Mouse (Mus musculus): ENCODE measurements around the gene Aox3. TPM values are rescaled to one million over a fixed set of nuclear protein-coding genes. Genes with fewer than 3 reads are reported as not detected.

Gene Aox3
- polyA plus RNA-seq (2015; fragmentation: Nextera tagmentation; extraction: Ambion mirVana) = 3.5 and 3.6 TPM in 2 replicates

- peak within 1 kb of the TSS; percentile 33 for H3K4me2 ChIP-seq (replicated peaks; ENCODE audit: low read depth, low read length)
- peak; percentile 79 for ATAC-seq (ENCODE audit: low FRiP score, low TSS enrichment)
- H3K4me3 ChIP-seq (ENCODE audit: low read length) = peak within 1 kb of the TSS; percentile 1; the same call in 1 of the 2 replicates
- WGBS = 12% methylated on average over 11 of the region's 11 CpGs
- no peaks in the 10 kb centered on the region for H3K36me3 ChIP-seq (ENCODE audit: insufficient read depth, low read length)
- H3K4me1 ChIP-seq (ENCODE audit: insufficient read depth, low read length) = peaks cover 10% of the 10 kb centered on the region
- no peaks in the 10 kb centered on the region for H3K27me3 ChIP-seq (ENCODE audit: insufficient read depth, low read length)
- no peaks in the 10 kb centered on the region for H3K9me3 ChIP-seq (ENCODE audit: low read length)
- H3K27ac ChIP-seq (ENCODE audit: low read length) = peak within 1 kb of the TSS; percentile 45
- no peak within 1 kb of the TSS for H3K9ac ChIP-seq (replicated peaks; ENCODE audit: low read length)
Observed at GRCm38 (mm10) chr1:58112880-58113279, at the start of gene Aox3. TSS of gene Aox3 (plus strand) at chr1:58113130.

- ATAC-seq (ENCODE audit: low FRiP score, low TSS enrichment) = no peak
- WGBS = 66% methylated on average over 5 of the region's 5 CpGs
- H3K9me3 ChIP-seq (ENCODE audit: low read length) = no peaks in the 10 kb centered on the region
- H3K4me1 ChIP-seq (ENCODE audit: insufficient read depth, low read length) = no peaks in the 10 kb centered on the region
- H3K27me3 ChIP-seq (ENCODE audit: insufficient read depth, low read length) = no peaks in the 10 kb centered on the region
- no peak overlapping the region for H3K4me3 ChIP-seq (ENCODE audit: low read length)
- no peak overlapping the region for H3K4me2 ChIP-seq (replicated peaks; ENCODE audit: low read depth, low read length)
- no peaks in the 10 kb centered on the region for H3K36me3 ChIP-seq (ENCODE audit: insufficient read depth, low read length)
- H3K9ac ChIP-seq (replicated peaks; ENCODE audit: low read length) = no peak overlapping the region
- H3K27ac ChIP-seq (ENCODE audit: low read length) = no peak overlapping the region
Observed at GRCm38 (mm10) chr1:58065151-58065550, 47.8 kb upstream of the Aox3 start.

GRCm38 (mm10) chr1:58065606-58066005 is 47.3 kb upstream of the Aox3 start:
- WGBS = 50% methylated on average over 3 of the region's 3 CpGs
- Histone ChIP-seq H3K36me3 (ENCODE audit: insufficient read depth, low read length) (no peaks in the 10 kb centered on the region), H3K4me3 (ENCODE audit: low read length) (no peak overlapping the region), H3K27me3 (ENCODE audit: insufficient read depth, low read length) (no peaks in the 10 kb centered on the region), H3K4me2 (replicated peaks; ENCODE audit: low read depth, low read length) (no peak overlapping the region), H3K9ac (replicated peaks; ENCODE audit: low read length) (no peak overlapping the region), H3K9me3 (ENCODE audit: low read length) (no peaks in the 10 kb centered on the region), H3K27ac (ENCODE audit: low read length) (no peak overlapping the region), H3K4me1 (ENCODE audit: insufficient read depth, low read length) (no peaks in the 10 kb centered on the region)
- no peak for ATAC-seq (ENCODE audit: low FRiP score, low TSS enrichment)

- Histone ChIP-seq H3K9ac (replicated peaks; ENCODE audit: low read length) (no peak overlapping the region), H3K27me3 (ENCODE audit: insufficient read depth, low read length) (no peaks in the 10 kb centered on the region), H3K27ac (ENCODE audit: low read length) (no peak overlapping the region), H3K36me3 (ENCODE audit: insufficient read depth, low read length) (no peaks in the 10 kb centered on the region), H3K9me3 (ENCODE audit: low read length) (no peaks in the 10 kb centered on the region), H3K4me2 (replicated peaks; ENCODE audit: low read depth, low read length) (no peak overlapping the region), H3K4me3 (ENCODE audit: low read length) (no peak overlapping the region), H3K4me1 (ENCODE audit: insufficient read depth, low read length) (no peaks in the 10 kb centered on the region)
- no peak for ATAC-seq (ENCODE audit: low FRiP score, low TSS enrichment)
- WGBS = 71% methylated on average over 6 of the region's 6 CpGs
Observed at GRCm38 (mm10) chr1:58069181-58069580, 43.7 kb upstream of the Aox3 start.

DNA sequence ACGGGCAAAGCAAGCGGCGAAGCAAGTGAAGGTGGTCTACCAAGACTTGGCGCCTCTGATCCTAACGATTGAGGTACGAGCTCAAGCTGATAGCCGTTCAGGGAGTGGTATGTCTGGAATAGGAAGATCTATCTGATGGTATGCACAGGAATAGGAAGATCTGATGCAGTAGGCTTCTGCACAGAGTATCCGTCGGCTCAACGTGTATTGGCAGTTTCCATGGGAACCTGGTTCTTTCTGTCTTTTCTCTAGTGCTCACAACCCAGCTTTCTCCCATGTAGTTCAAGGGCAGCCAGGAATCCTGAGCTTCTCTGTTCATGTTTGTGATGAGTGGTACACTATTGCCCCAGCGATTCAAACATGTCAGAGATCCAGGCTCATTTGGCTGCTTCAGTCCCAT is 42.8 kb upstream of the Aox3 start:
- WGBS = 89% methylated on average over 11 of the region's 11 CpGs
- no peak overlapping the region for H3K4me2 ChIP-seq (replicated peaks; ENCODE audit: low read depth, low read length)
- no peaks in the 10 kb centered on the region for H3K9me3 ChIP-seq (ENCODE audit: low read length)
- no peak overlapping the region for H3K9ac ChIP-seq (replicated peaks; ENCODE audit: low read length)
- no peaks in the 10 kb centered on the region for H3K4me1 ChIP-seq (ENCODE audit: insufficient read depth, low read length)
- H3K27ac ChIP-seq (ENCODE audit: low read length) = no peak overlapping the region
- ATAC-seq (ENCODE audit: low FRiP score, low TSS enrichment) = no peak
- H3K27me3 ChIP-seq (ENCODE audit: insufficient read depth, low read length) = no peaks in the 10 kb centered on the region
- H3K36me3 ChIP-seq (ENCODE audit: insufficient read depth, low read length) = no peaks in the 10 kb centered on the region
- H3K4me3 ChIP-seq (ENCODE audit: low read length) = no peak overlapping the region

DNA sequence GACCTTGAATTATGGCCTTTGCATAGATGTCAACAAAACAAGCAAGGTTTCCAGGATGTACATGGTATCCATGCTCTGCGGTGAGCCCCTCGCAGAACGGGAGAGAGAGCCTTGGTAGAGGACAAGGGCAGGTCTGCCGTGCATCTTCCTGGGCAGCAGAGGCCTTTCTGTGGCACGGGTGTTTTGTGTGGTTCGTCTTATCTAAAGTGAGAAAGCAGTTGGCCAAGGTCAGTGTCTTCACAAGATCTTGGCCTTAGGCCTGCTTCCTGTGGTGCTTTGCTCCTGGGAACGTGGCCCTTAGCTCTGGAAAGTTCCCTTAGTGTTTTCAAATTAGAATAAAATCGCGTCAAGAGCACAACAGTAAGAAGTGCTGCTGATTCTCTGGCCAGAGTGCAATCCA is 41.9 kb upstream of the Aox3 start:
- Histone ChIP-seq H3K4me1 (ENCODE audit: insufficient read depth, low read length) (no peaks in the 10 kb centered on the region), H3K4me3 (ENCODE audit: low read length) (no peak overlapping the region), H3K4me2 (replicated peaks; ENCODE audit: low read depth, low read length) (no peak overlapping the region), H3K27ac (ENCODE audit: low read length) (no peak overlapping the region), H3K36me3 (ENCODE audit: insufficient read depth, low read length) (no peaks in the 10 kb centered on the region), H3K9me3 (ENCODE audit: low read length) (no peaks in the 10 kb centered on the region), H3K27me3 (ENCODE audit: insufficient read depth, low read length) (no peaks in the 10 kb centered on the region), H3K9ac (replicated peaks; ENCODE audit: low read length) (no peak overlapping the region)
- ATAC-seq (ENCODE audit: low FRiP score, low TSS enrichment) = no peak
- WGBS = 82% methylated on average over 9 of the region's 9 CpGs

- 85% methylated on average over 1 of the region's 1 CpGs for WGBS
- Histone ChIP-seq H3K4me1 (ENCODE audit: insufficient read depth, low read length) (no peaks in the 10 kb centered on the region), H3K4me3 (ENCODE audit: low read length) (no peak overlapping the region), H3K36me3 (ENCODE audit: insufficient read depth, low read length) (no peaks in the 10 kb centered on the region), H3K27ac (ENCODE audit: low read length) (no peak overlapping the region), H3K27me3 (ENCODE audit: insufficient read depth, low read length) (no peaks in the 10 kb centered on the region), H3K9ac (replicated peaks; ENCODE audit: low read length) (no peak overlapping the region), H3K4me2 (replicated peaks; ENCODE audit: low read depth, low read length) (no peak overlapping the region), H3K9me3 (ENCODE audit: low read length) (no peaks in the 10 kb centered on the region)
- ATAC-seq (ENCODE audit: low FRiP score, low TSS enrichment) = no peak
Observed at GRCm38 (mm10) chr1:58071509-58071908, 41.4 kb upstream of the Aox3 start.

GRCm38 (mm10) chr1:58072416-58072815 is 40.5 kb upstream of the Aox3 start:
- no peak for ATAC-seq (ENCODE audit: low FRiP score, low TSS enrichment)
- 26% methylated on average over 2 of the region's 2 CpGs for WGBS

DNA sequence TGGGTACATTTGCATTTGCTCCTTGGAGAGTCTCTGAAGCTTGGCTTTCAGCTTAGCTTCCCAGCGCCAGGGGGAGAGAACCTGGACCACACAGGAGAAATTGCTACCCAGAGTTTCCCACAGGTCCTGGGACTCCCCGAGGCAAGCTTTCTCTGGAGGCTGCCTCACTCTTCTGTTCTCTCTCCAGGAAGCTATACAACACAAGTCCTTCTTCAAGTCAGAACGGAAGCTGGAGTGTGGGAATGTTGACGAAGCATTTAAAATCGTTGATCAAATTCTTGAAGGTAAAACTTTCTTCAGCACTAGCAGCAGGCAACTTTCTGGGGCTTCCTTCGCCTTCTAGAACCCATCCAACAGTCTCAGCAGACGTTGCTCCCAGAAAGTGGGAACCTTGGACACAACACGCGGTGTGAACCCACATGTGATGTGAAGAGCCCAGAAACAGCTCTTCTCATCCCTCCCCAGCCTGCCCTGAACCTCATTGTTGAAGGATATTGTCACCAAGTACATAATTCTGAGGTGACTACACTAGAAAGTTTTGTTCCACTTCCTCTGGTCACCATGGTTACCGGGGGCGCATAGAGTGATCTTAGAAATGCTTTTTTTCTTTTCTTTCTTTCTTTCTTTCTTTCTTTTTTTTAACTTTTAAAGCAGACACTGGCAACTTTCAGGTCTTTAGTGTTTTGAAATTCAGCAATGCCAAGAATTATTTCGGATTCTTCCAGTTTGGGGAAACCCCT is 39.8 kb upstream of the Aox3 start:
- Histone ChIP-seq H3K27ac (ENCODE audit: low read length) (no peak overlapping the region), H3K4me2 (replicated peaks; ENCODE audit: low read depth, low read length) (no peak overlapping the region), H3K36me3 (ENCODE audit: insufficient read depth, low read length) (no peaks in the 10 kb centered on the region), H3K27me3 (ENCODE audit: insufficient read depth, low read length) (no peaks in the 10 kb centered on the region), H3K4me3 (ENCODE audit: low read length) (no peak overlapping the region), H3K9ac (replicated peaks; ENCODE audit: low read length) (no peak overlapping the region), H3K4me1 (ENCODE audit: insufficient read depth, low read length) (no peaks in the 10 kb centered on the region), H3K9me3 (ENCODE audit: low read length) (no peaks in the 10 kb centered on the region)
- 69% methylated on average over 12 of the region's 12 CpGs for WGBS
- no peak for ATAC-seq (ENCODE audit: low FRiP score, low TSS enrichment)

More at GRCm38 (mm10) chr1:58072416-58072815, 40.5 kb upstream of the Aox3 start:
- no peaks in the 10 kb centered on the region for H3K9me3 ChIP-seq (ENCODE audit: low read length)
- H3K4me1 ChIP-seq (ENCODE audit: insufficient read depth, low read length) = no peaks in the 10 kb centered on the region
- no peak overlapping the region for H3K4me3 ChIP-seq (ENCODE audit: low read length)
- H3K4me2 ChIP-seq (replicated peaks; ENCODE audit: low read depth, low read length) = no peak overlapping the region
- H3K9ac ChIP-seq (replicated peaks; ENCODE audit: low read length) = no peak overlapping the region
- no peaks in the 10 kb centered on the region for H3K27me3 ChIP-seq (ENCODE audit: insufficient read depth, low read length)
- H3K27ac ChIP-seq (ENCODE audit: low read length) = no peak overlapping the region
- no peaks in the 10 kb centered on the region for H3K36me3 ChIP-seq (ENCODE audit: insufficient read depth, low read length)

DNA sequence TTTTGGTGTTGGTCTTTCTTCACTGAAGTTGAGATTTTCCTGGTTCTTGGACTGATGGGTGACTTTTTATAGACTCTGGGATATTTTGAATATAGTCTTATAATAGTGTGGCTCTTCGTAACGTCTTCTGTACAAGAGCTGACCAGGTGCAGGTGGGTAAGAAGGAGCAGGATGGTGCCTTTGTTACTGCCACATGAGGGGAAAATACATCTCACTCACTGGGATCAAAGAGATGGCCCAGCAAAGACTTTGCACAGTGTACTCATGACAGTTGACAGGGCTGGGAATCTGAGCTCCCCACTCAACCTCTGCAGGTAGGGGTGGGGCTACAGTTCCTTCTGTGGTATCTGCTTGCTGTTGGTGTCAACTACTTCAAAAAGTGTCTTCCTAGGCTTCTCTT is 38.7 kb upstream of the Aox3 start:
- Histone ChIP-seq H3K9ac (replicated peaks; ENCODE audit: low read length) (no peak overlapping the region), H3K4me1 (ENCODE audit: insufficient read depth, low read length) (no peaks in the 10 kb centered on the region), H3K27me3 (ENCODE audit: insufficient read depth, low read length) (no peaks in the 10 kb centered on the region), H3K4me3 (ENCODE audit: low read length) (no peak overlapping the region), H3K9me3 (ENCODE audit: low read length) (no peaks in the 10 kb centered on the region), H3K4me2 (replicated peaks; ENCODE audit: low read depth, low read length) (no peak overlapping the region), H3K36me3 (ENCODE audit: insufficient read depth, low read length) (no peaks in the 10 kb centered on the region), H3K27ac (ENCODE audit: low read length) (no peak overlapping the region)
- ATAC-seq (ENCODE audit: low FRiP score, low TSS enrichment) = no peak
- 89% methylated on average over 2 of the region's 2 CpGs for WGBS

All from kidney, embryonic 16.5 days (tissue).